Mouse (Mus musculus) C3H10T1/2 (cell line): Measurements from ENCODE around the gene Spint2. TPM values are rescaled to one million over a fixed set of nuclear protein-coding genes. Genes with fewer than 3 reads are reported as not detected.

Source experiments
- polyA plus RNA-seq, 2 experiments: library from polyadenylated mRNA; unstranded; fragments of >200 nt; fragmentation: generic; extraction: Trizol; gene quantifications; one replicate each; pipeline ENCODE4 v1.2.1; 2012; ENCODE audit warnings: missing spikeins in 2 of 2

Spint2 gene
- under 1 TPM in 1 of 2 experiments, not detected in 1; 0.01 TPM for polyA plus RNA-seq

DNA sequence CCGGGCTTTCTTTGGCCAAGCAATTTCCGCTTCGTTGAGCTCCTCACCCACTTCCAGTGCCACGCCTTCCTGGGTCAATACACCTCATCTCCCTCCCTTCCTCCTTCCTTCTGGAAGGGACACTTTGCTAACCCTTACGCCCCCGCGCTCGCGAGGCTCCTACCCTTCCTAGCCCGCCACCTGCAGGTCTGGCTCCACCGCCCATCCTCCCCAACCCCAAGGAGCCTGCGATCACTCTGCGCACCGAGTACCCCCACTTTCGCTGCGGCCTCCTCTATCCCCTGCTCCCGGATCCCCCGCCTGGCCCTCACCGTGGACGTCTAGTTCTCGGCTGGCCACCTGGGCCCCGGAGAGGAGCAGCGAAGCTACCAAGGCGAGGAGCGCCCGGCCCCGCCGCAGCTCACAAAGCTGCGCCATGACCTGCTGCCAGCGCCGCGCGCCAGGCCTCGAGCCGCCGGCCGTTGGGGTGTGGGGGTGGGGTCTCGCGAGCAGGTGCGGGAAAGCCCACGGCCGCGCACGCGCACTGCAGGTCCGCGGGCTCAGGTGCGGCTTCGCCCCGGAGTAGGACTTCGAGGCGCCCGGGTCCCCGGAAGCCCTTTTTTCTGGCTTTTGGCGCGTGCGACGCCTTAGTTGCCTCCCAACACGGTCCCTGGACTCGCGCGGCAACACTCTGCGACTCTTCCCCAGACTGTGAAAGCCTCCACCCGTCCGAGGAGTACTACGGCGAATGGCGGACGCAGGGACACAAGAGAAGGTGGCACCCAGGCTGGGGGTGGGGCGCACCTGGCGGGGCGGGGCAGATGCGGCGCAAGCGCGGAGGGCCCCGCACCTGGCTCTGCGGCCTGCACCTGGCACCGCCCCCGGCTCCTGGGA, at the start of gene Spint2:
Gene Spint2, minus strand, starts transcription at position 712 of the 873 bp plus-strand sequence.

DNA sequence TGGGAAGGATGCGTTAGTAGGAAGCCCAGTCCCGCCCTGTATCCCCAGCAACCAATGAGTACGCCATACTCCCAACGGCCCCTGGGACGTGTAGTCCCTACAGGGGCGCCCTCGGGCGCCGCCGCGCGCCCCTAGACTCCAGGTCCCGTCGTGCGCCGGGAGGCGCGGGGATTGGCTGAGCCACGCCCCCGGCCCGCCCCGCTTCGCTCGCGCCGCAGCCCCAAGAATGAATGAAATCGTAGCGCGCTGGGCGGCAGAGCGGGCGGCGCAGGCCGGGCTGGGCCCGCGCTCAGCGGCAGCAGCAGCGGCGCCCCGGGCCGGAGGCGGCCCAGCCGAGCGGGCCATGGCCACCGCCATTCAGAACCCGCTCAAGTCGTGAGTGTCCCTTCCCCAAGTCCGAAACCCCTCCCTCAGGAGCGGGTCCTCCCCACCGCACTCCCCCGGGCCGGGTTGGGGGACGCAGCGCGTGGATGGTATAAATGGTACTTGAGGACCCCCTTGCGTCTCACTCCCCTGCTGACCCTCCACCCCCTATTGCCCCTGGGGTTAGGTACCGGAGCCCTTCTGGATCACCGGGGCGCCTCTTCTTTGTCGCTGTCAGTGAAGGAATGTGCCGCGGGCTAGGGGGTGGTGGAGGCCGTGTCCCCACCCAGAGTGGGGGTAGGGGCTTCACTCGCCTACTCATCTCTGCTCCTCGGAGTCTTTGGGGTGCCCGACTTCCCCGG, 22.2 kb upstream of the Spint2 start, which contains the start of gene Dpf1:
Gene Dpf1, plus strand, starts transcription at position 214 of the 725 bp plus-strand sequence.

DNA sequence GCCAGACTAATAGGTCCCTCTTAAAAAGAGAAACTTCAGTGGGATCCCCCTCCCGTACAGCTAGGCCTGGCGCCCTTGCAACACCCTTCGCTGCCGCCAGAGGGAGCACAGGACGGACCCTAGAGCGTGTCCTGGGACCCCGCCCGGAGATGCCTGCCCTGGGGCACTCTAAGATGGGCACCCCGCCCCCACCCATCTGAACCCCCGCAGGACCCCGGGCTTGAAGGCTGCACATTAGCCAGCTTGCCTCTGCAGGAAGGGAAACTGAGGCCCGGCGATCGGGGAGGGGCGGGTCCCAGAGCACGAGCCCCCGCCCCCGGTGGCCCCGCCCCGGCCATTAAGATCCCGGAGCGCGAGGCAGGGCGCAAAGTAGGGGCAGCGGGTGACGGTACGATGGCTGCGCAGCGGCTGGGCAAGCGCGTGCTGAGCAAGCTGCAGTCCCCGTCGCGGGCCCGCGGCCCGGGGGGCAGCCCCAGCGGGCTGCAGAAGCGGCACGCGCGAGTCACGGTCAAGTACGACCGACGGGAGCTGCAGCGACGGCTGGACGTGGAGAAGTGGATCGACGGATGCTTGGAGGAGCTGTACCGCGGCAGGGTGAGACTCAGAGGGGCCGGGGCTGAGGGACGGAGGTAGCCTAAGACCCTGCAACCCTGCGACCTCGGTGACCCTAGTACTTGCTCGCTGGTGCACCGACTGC, 7.4 kb upstream of the Spint2 start, which contains the start of gene Ppp1r14a:
Gene Ppp1r14a, plus strand, starts transcription at position 367 of the 697 bp plus-strand sequence.

DNA sequence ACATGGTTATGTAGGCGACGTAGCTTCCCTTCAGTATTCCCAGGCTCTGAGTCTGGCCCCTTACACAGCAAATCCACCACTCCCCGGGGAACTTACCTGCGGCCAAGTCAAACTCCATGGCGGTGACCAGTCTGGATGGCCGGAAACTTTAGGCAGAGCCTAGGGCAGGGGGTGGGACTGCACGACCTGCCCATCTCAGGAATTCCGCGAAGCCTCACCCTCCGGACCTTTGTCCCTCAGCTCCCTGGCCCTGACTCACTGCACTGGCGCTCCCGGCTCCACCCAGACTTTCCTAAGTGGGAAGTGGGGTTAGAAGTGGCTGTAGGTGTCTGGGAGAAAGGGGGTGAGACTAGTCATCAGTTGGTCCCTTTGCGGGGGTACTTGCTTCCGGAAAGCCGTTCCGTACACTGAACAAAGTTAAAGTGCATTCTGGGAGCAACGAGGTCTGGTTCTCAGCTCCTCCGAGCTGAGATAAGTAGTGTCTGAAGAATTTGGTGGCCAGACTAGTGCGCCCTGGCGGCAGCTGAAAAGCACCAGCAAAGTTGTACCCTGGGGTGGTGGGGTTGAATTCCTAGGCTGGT, 33.4 kb downstream of the Spint2 start, which contains the start of gene 2200002D01Rik:
Gene 2200002D01Rik, minus strand, starts transcription at position 206 of the 581 bp plus-strand sequence.

DNA sequence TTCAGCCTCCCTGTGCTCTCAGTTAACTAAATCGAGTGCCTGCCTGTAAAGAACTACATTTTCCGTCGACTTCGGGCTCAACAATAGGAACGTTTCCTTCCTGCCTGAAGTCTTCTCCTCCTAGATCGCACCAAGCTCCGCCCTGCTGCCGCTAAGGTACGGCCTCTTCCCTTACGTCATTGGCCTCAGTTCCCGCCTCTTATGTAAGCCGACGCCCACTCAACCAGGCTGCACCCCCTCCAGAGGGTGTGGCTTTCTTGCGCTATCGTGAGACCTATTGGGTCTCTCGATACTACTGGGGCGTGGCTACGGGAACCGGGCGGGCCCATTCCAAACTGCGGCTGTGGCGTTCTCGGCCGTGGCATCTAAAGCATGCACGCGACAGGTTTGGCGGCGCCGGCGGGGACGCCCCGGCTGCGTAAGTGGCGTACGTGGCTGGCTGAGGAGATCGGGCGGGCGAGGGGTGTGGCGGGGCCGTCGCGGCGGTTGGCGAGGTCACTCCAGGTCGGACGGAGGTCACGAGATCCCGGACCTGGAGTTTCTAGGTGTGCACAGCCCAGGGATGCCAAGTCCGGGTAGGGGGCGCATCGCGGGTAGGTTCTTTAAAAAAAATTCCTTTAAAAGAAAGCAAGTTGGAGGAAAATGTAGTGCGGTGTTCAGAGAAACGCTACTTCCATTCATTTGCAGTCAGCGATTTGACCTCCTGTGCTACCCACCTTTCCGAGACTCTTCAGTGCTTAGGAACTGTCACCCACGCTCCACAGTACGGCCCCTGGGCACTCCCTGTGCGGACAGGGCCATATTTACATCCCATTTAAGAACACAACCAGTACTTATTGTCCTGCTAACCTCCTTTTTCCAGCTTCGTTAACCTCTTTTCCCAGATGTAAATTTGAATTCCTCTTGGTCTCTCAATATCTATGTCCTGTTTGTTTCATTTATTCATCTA, 43.4 kb downstream of the Spint2 start, which contains the start of gene Yif1b:
Gene Yif1b, plus strand, starts transcription at position 311 of the 949 bp plus-strand sequence.

DNA sequence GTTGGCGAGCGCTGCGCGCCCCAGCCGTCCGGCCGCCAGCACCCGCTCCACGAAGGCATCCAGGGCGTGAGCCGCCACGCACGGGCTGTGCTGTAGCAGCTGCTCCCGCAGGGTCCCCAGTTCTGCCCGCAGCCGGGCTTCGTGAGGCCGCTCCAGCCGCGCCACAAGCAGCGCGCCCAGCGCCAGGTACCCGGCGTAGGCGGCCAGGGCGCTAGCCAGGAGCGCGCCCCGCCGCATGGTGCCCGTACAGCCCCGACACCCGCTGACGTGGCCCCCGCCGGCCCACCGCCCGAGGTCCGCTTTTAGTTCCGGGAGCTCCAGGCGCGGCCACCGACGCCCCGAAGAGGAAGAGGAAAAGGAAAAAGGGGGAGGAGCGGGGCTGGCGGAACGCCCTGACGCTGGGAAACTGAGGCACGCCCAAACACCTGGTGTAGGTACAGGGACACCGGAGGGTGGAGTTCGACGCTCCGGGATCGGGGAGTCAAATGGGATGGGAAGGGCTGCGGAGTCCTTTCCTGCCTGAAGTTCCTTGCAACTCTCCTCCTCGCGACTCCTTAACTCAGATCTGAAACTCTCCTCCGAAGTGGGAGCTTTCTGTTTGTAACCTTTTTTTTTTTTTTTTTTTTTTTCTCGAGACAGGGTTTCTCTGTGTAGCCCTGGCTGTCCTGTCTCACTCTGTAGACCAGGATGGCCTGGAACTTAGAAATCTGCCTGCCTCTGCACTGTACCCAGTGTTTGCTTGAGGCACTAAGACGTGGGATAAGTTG, 49.3 kb downstream of the Spint2 start, which contains the start of gene Kcnk6:
Gene Kcnk6, minus strand, starts transcription at position 269 of the 767 bp plus-strand sequence.

DNA sequence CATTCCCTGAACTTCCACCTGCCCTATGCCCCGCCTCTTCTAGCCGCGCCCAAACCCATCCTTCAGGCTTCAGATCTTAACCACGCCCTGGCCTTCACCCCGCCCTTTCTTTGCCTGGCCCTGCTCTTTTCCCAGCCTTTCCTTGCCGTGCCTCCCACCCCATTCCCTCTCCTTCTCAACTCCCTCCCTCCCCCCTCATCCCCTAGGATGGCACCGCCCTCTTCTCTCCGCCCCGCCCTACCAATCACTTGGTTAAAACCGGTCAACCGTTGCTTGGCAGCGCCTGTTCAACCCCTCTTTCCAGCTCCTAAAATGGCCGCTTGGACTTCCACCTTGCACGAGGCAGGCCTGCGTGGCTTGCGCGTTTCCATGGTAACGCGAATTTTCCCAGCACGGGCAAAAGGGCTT, 68.0 kb downstream of the Spint2 start, which contains the start of gene Catsperg1:
Gene Catsperg1, minus strand, starts transcription at position 361 of the 408 bp plus-strand sequence.

Other genes starting within 250 kb of the Spint2 start
- under 1 TPM; 0.02 to 0.04 TPM for gene Ryr1, start 156.7 kb downstream of the Spint2 start, polyA plus RNA-seq
- under 1 TPM in 1 of 2 experiments, not detected in 1; 0.02 TPM for gene Rasgrp4, start 147.1 kb downstream of the Spint2 start, polyA plus RNA-seq
- 1 to 10 TPM; 2.5 to 4.0 TPM for gene Fam98c, start 125.7 kb downstream of the Spint2 start, polyA plus RNA-seq
- 1 to 10 TPM; 1.1 to 4.8 TPM for gene Ggn, start 111.7 kb downstream of the Spint2 start, polyA plus RNA-seq
- gene Spred3, start 111.5 kb downstream of the Spint2 start, polyA plus RNA-seq, result 1 to 10 TPM; 1.5 to 3.9 TPM
- 100 to 1,000 TPM; 164 to 202 TPM for gene Psmd8, start 101.2 kb downstream of the Spint2 start, polyA plus RNA-seq
- gene Catsperg1, start 67.9 kb downstream of the Spint2 start, polyA plus RNA-seq, result under 1 TPM in 1 of 2 experiments, not detected in 1; 0.01 TPM
- not detected for gene Kcnk6, start 49.4 kb downstream of the Spint2 start, polyA plus RNA-seq
- 100 to 1,000 TPM; 172 to 219 TPM for gene Yif1b, start 43.6 kb downstream of the Spint2 start, polyA plus RNA-seq
- gene 2200002D01Rik, start 33.4 kb downstream of the Spint2 start, polyA plus RNA-seq, result 10 to 100 TPM in 1 of 2 experiments, under 1 TPM in 1; 0.52 to 22.2 TPM
- under 1 TPM; 0.06 to 0.32 TPM for gene Ppp1r14a, start 7.4 kb upstream of the Spint2 start, polyA plus RNA-seq
- gene Dpf1, start 22.0 kb upstream of the Spint2 start, polyA plus RNA-seq, result 1 to 10 TPM; 3.7 to 3.9 TPM
- 10 to 100 TPM in 1 of 2 experiments, 1 to 10 TPM in 1; 8.7 to 13.9 TPM for gene Sipa1l3, start 236.7 kb upstream of the Spint2 start, polyA plus RNA-seq